Mouse (Mus musculus): ENCODE measurements around the gene Islr. TPM values are rescaled to one million over a fixed set of nuclear protein-coding genes. Genes with fewer than 3 reads are reported as not detected.

Gene Islr
- polyA plus RNA-seq, 1 experiment from 2014 or later, result 11.2 TPM

GRCm38 (mm10) chr9:58241780-58242485 lies 37.8 kb upstream of the Islr start:
- 34% methylated on average over 9 of the region's 9 CpGs for WGBS
- Histone ChIP-seq H3K4me2 (no peak overlapping the region), H3K4me3 (no peak overlapping the region), H3K36me3 (ENCODE audit: poor library complexity, severe bottlenecking) (no peaks in the 10 kb centered on the region), H3K27ac (peak overlapping the region; percentile 68), H3K9me3 (replicated peaks) (no peaks in the 10 kb centered on the region), H3K27me3 (no peaks in the 10 kb centered on the region), H3K9ac (0 out of 2 replicates have a peak overlapping the region, but pooled peaks have one; percentile 21), H3K4me1 (peaks cover 23% of the 10 kb centered on the region)
- peak; percentile 62; the same call in 1 of the 2 replicates for ATAC-seq

GRCm38 (mm10) chr9:58234502-58235015 lies 30.5 kb upstream of the Islr start:
- no peak for ATAC-seq
- Histone ChIP-seq H3K9me3 (replicated peaks) (no peaks in the 10 kb centered on the region), H3K4me1 (no peaks in the 10 kb centered on the region), H3K27ac (no peak overlapping the region), H3K36me3 (ENCODE audit: poor library complexity, severe bottlenecking) (peaks cover 31% of the 10 kb centered on the region), H3K4me3 (no peak overlapping the region), H3K27me3 (no peaks in the 10 kb centered on the region), H3K4me2 (no peak overlapping the region), H3K9ac (no peak overlapping the region)
- WGBS, result 98% methylated on average over 28 of the region's 28 CpGs

GRCm38 (mm10) chr9:58232374-58232773 lies 28.3 kb upstream of the Islr start:
- WGBS, result 82% methylated on average over 5 of the region's 5 CpGs
- Histone ChIP-seq H3K36me3 (ENCODE audit: poor library complexity, severe bottlenecking) (peaks cover 53% of the 10 kb centered on the region), H3K9me3 (replicated peaks) (no peaks in the 10 kb centered on the region), H3K4me3 (no peak overlapping the region), H3K4me2 (no peak overlapping the region), H3K9ac (no peak overlapping the region), H3K27me3 (no peaks in the 10 kb centered on the region), H3K27ac (no peak overlapping the region), H3K4me1 (no peaks in the 10 kb centered on the region)
- no peak for ATAC-seq

- no peak overlapping the region for H3K4me3 ChIP-seq
- no peaks in the 10 kb centered on the region for H3K9me3 ChIP-seq (replicated peaks)
- H3K4me1 ChIP-seq, result no peaks in the 10 kb centered on the region
- no peak overlapping the region for H3K27ac ChIP-seq
- 86% methylated on average over 6 of the region's 6 CpGs for WGBS
- peaks cover 54% of the 10 kb centered on the region for H3K36me3 ChIP-seq (ENCODE audit: poor library complexity, severe bottlenecking)
- no peak overlapping the region for H3K4me2 ChIP-seq
- ATAC-seq, result no peak
- no peak overlapping the region for H3K9ac ChIP-seq
- no peaks in the 10 kb centered on the region for H3K27me3 ChIP-seq
These were observed 27.6 kb upstream of the Islr start for GRCm38 (mm10) chr9:58231746-58232145.

GRCm38 (mm10) chr9:58228777-58229466 lies 24.8 kb upstream of the Islr start:
- peaks cover 46% of the 10 kb centered on the region for H3K36me3 ChIP-seq (ENCODE audit: poor library complexity, severe bottlenecking)
- H3K27me3 ChIP-seq, result no peaks in the 10 kb centered on the region
- ATAC-seq, result no peak
- H3K4me3 ChIP-seq, result no peak overlapping the region
- H3K27ac ChIP-seq, result no peak overlapping the region
- H3K9me3 ChIP-seq (replicated peaks), result no peaks in the 10 kb centered on the region
- H3K4me1 ChIP-seq, result no peaks in the 10 kb centered on the region
- WGBS, result 95% methylated on average over 9 of the region's 9 CpGs
- no peak overlapping the region for H3K9ac ChIP-seq
- no peak overlapping the region for H3K4me2 ChIP-seq

GRCm38 (mm10) chr9:58225915-58226913 lies 22.1 kb upstream of the Islr start:
- Histone ChIP-seq H3K27me3 (no peaks in the 10 kb centered on the region), H3K9me3 (replicated peaks) (no peaks in the 10 kb centered on the region), H3K4me1 (no peaks in the 10 kb centered on the region), H3K9ac (no peak overlapping the region), H3K4me2 (no peak overlapping the region), H3K36me3 (ENCODE audit: poor library complexity, severe bottlenecking) (peaks cover 39% of the 10 kb centered on the region), H3K27ac (no peak overlapping the region), H3K4me3 (no peak overlapping the region)
- no peak for ATAC-seq
- 69% methylated on average over 9 of the region's 9 CpGs for WGBS

GRCm38 (mm10) chr9:58224356-58224755 lies 20.2 kb upstream of the Islr start:
- Histone ChIP-seq H3K27ac (no peak overlapping the region), H3K27me3 (no peaks in the 10 kb centered on the region), H3K36me3 (ENCODE audit: poor library complexity, severe bottlenecking) (peaks cover 31% of the 10 kb centered on the region), H3K4me2 (no peak overlapping the region), H3K9me3 (replicated peaks) (no peaks in the 10 kb centered on the region), H3K4me1 (no peaks in the 10 kb centered on the region), H3K4me3 (no peak overlapping the region), H3K9ac (no peak overlapping the region)
- 93% methylated on average over 2 of the region's 2 CpGs for WGBS
- no peak for ATAC-seq

- Histone ChIP-seq H3K4me3 (no peak overlapping the region), H3K36me3 (ENCODE audit: poor library complexity, severe bottlenecking) (peaks cover 10% of the 10 kb centered on the region), H3K4me2 (no peak overlapping the region), H3K4me1 (peaks cover 9% of the 10 kb centered on the region), H3K9me3 (replicated peaks) (no peaks in the 10 kb centered on the region), H3K27ac (no peak overlapping the region), H3K9ac (no peak overlapping the region), H3K27me3 (no peaks in the 10 kb centered on the region)
- no peak for ATAC-seq
- 70% methylated on average over 24 of the region's 24 CpGs for WGBS
These were observed 16.3 kb upstream of the Islr start for GRCm38 (mm10) chr9:58220218-58220903.

GRCm38 (mm10) chr9:58218539-58218938 lies 14.4 kb upstream of the Islr start:
- no peak for ATAC-seq
- 88% methylated on average over 3 of the region's 3 CpGs for WGBS
- H3K36me3 ChIP-seq (ENCODE audit: poor library complexity, severe bottlenecking), result peaks cover 10% of the 10 kb centered on the region
- no peaks in the 10 kb centered on the region for H3K9me3 ChIP-seq (replicated peaks)
- H3K27ac ChIP-seq, result no peak overlapping the region
- no peak overlapping the region for H3K9ac ChIP-seq
- no peak overlapping the region for H3K4me2 ChIP-seq
- H3K27me3 ChIP-seq, result no peaks in the 10 kb centered on the region
- no peak overlapping the region for H3K4me3 ChIP-seq
- peaks cover 24% of the 10 kb centered on the region for H3K4me1 ChIP-seq

- Histone ChIP-seq H3K36me3 (ENCODE audit: poor library complexity, severe bottlenecking) (peaks cover 7% of the 10 kb centered on the region), H3K27ac (no peak overlapping the region), H3K9ac (no peak overlapping the region), H3K4me1 (peaks cover 27% of the 10 kb centered on the region), H3K4me2 (no peak overlapping the region), H3K9me3 (replicated peaks) (no peaks in the 10 kb centered on the region), H3K4me3 (no peak overlapping the region), H3K27me3 (no peaks in the 10 kb centered on the region)
- ATAC-seq, result peak; percentile 77
- 27% methylated on average over 6 of the region's 6 CpGs for WGBS
These were observed 12.3 kb upstream of the Islr start for GRCm38 (mm10) chr9:58216402-58216801.

GRCm38 (mm10) chr9:58214519-58215180 lies 10.5 kb upstream of the Islr start:
- Histone ChIP-seq H3K27ac (no peak overlapping the region), H3K4me2 (no peak overlapping the region), H3K36me3 (ENCODE audit: poor library complexity, severe bottlenecking) (peaks cover 2% of the 10 kb centered on the region), H3K9ac (no peak overlapping the region), H3K9me3 (replicated peaks) (no peaks in the 10 kb centered on the region), H3K4me3 (no peak overlapping the region), H3K4me1 (peaks cover 27% of the 10 kb centered on the region), H3K27me3 (no peaks in the 10 kb centered on the region)
- 65% methylated on average over 8 of the region's 8 CpGs for WGBS
- no peak for ATAC-seq

Measured in forebrain, embryonic 13.5 days (tissue).